Mouse (Mus musculus) C2C12 (cell line): Measurements from ENCODE around the gene Mettl14. TPM values are rescaled to one million over a fixed set of nuclear protein-coding genes. Genes with fewer than 3 reads are reported as not detected.

Source experiments
- H3K27me3 ChIP-seq: one replicate; pipeline ENCODE4 v1.6.1; 2011; ENCODE audit not compliant: control insufficient read depth, insufficient read depth, insufficient read length
- H3K36me3 ChIP-seq: one replicate; pipeline ENCODE4 v1.6.1; 2011; ENCODE audit not compliant: control insufficient read depth, insufficient read depth
- H3K4me3 ChIP-seq: one replicate; pipeline ENCODE4 v1.5.1; 2011; ENCODE audit warnings: mild to moderate bottlenecking, control low read depth; ENCODE audit not compliant: poor library complexity, insufficient read depth, severe bottlenecking
- H3K79me2 ChIP-seq: one replicate; pipeline ENCODE4 v1.6.1; 2011; ENCODE audit not compliant: control insufficient read depth, insufficient read depth
- H3K79me3 ChIP-seq: one replicate; pipeline ENCODE4 v1.6.1; 2011; ENCODE audit warnings: low read depth, control low read depth
- H3ac ChIP-seq: one replicate; pipeline ENCODE3; 2011; ENCODE audit warnings: low read depth; ENCODE audit not compliant: control insufficient read depth, insufficient read length
- CEBPB ChIP-seq: IDR thresholded peaks from one replicate; pipeline ENCODE4 v1.6.1; 2011; ENCODE audit warnings: low read depth, mild to moderate bottlenecking, control low read depth, moderate library complexity
- CTCF ChIP-seq: IDR thresholded peaks from one replicate; pipeline ENCODE4 v1.5.1; 2011; ENCODE audit not compliant: control insufficient read depth, insufficient read depth, insufficient read length
- FOSL1 ChIP-seq: IDR thresholded peaks from one replicate; pipeline ENCODE4 v1.8.0; 2011; ENCODE audit warnings: mild to moderate bottlenecking, low read length; ENCODE audit not compliant: poor library complexity, insufficient read depth, severe bottlenecking
- MAX ChIP-seq: IDR thresholded peaks from one replicate; pipeline ENCODE4 v1.6.1; 2011; ENCODE audit warnings: mild to moderate bottlenecking, control low read depth
- MYOD1 ChIP-seq: IDR thresholded peaks from one replicate; pipeline ENCODE4 v1.6.1; 2011; ENCODE audit warnings: low read depth; ENCODE audit not compliant: control insufficient read depth, insufficient read length
- MYOG ChIP-seq: IDR thresholded peaks from one replicate; pipeline ENCODE4 v1.6.1; 2011; ENCODE audit not compliant: control insufficient read depth, insufficient read length; ENCODE audit errors: extremely low read depth
- USF1 ChIP-seq: IDR thresholded peaks from one replicate; pipeline ENCODE4 v1.6.1; 2011; ENCODE audit warnings: low read depth, mild to moderate bottlenecking, control low read depth, moderate library complexity
- polyA plus RNA-seq: library from polyadenylated mRNA; unstranded; fragments of >200 nt; fragmentation: generic; extraction: Trizol; gene quantifications from one replicate; pipeline ENCODE4 v1.2.1, GENCODE M21; 2012; ENCODE audit warnings: missing spikeins

The Mettl14 gene
- polyA plus RNA-seq, 1 experiment, result 5.6 TPM

DNA sequence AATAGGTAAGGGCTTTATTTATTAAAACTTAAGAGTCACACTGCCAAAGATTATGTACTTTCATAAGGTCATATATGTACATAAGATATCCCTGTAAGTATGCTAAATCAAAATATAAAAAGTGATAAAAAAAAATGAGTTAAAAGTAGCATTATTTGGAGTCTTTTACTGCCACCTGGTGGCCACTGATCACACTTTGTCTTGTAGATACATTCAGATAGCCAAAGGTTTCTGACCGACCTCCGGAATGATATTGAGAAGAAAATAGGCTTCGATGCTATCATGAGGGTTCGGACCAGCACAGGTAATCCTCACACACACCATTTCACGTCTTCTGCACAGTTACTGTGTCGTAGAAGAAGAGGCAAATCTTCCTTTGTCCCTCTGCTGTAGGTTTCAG lies 32.7 kb downstream of the Mettl14 start:
- Histone ChIP-seq H3K27me3 (no peaks in the 10 kb centered on the region), H3ac (no peak overlapping the region), H3K79me2 (no peaks in the 10 kb centered on the region), H3K79me3 (no peaks in the 10 kb centered on the region), H3K4me3 (no peak overlapping the region), H3K36me3 (peaks cover 85% of the 10 kb centered on the region)
- TF ChIP-seq MYOD1, result no peak
- no peak for TF ChIP-seq CEBPB
- no peak for TF ChIP-seq CTCF
- TF ChIP-seq MAX, result no peak
- TF ChIP-seq MYOG, result no peak

DNA sequence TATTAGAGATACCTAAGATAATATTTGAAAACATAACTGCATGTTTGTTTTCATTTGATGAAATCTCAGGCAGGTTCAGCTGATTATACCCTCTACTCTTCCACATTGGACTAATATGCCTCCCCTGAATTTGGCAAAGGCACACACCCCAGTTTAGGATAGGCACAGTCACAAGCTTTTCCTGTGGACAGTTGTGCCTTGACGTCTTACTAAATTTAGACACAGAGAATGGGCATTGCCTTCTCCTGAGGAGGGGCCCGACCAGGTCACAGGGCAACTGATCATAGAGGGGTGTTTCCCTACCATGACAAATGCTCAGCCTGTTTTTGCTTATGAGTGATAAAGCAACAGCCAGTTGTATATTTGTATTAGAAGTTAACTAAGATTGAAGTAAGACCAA lies 34.4 kb downstream of the Mettl14 start:
- H3ac ChIP-seq, result no peak overlapping the region
- H3K27me3 ChIP-seq, result no peaks in the 10 kb centered on the region
- H3K79me3 ChIP-seq, result no peaks in the 10 kb centered on the region
- H3K79me2 ChIP-seq, result no peaks in the 10 kb centered on the region
- no peak for TF ChIP-seq USF1
- no peak for TF ChIP-seq CEBPB
- TF ChIP-seq CTCF, result no peak
- TF ChIP-seq MAX, result no peak
- no peak for TF ChIP-seq MYOD1
- TF ChIP-seq MYOG, result no peak
- no peak for TF ChIP-seq FOSL1
- peaks cover 79% of the 10 kb centered on the region for H3K36me3 ChIP-seq
- no peak overlapping the region for H3K4me3 ChIP-seq

DNA sequence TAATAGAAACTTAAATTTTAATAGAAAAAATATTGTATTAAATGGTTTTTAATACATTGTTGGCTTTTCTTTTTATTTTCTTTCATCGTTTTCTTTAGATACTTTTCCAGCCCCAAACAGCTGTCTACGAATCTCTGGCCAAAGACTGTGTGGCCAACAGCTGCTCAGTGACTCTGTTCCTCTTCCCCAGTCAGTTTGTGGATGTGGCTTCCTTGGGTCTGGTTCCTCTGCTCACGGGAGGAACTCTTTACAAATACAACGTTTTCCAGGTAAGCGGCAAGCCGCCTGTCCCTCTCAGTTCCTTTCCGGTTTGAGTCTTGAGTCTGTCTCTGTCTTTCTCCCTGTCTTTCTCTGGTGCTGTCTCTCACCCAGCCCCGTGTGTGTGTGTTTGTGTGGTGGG lies 35.3 kb downstream of the Mettl14 start:
- peaks cover 76% of the 10 kb centered on the region for H3K36me3 ChIP-seq
- no peak overlapping the region for H3K4me3 ChIP-seq
- H3K79me3 ChIP-seq, result no peaks in the 10 kb centered on the region
- H3ac ChIP-seq, result no peak overlapping the region
- H3K79me2 ChIP-seq, result no peaks in the 10 kb centered on the region
- TF ChIP-seq MYOD1, result no peak
- no peak for TF ChIP-seq FOSL1
- no peak for TF ChIP-seq MAX
- no peak for TF ChIP-seq USF1
- no peak for TF ChIP-seq CEBPB
- TF ChIP-seq CTCF, result no peak
- no peak for TF ChIP-seq MYOG
- H3K27me3 ChIP-seq, result no peaks in the 10 kb centered on the region

DNA sequence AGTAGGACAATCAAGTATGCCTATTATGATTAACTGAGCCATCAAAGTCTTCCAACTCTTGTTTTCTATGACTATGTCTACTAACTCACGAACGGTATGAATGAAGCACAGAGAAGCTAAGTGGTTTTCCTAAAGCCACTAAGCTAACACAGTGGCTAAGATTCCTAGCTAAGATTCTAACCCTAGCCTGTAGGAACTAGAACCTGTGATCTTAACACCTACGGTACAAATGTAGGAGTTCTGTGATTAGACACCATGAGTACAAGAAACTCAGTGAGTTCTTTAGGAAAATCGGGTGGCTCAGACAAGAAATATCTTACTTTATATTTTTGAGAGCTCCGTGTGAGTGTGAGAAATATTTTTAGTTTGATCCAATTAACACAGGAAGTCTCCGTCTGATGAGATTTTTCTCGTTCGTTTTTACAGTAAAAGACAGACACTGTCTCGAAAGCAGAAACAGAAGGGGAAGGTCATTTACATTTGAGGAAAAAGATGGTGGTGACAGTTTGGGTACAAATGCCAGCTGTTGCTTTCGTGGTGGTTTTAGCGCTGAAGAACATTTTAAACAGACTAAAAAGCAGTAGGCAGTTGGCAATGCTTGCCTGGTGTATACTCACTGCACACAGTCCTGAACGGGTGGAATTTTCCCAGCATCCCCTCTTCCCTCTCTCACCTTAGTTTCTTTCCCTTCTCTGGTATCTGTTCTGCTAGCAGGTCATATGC lies 37.7 kb downstream of the Mettl14 start:
- TF ChIP-seq CTCF, result no peak
- no peak for TF ChIP-seq MYOG
- TF ChIP-seq MYOD1, result no peak
- no peak for TF ChIP-seq FOSL1
- TF ChIP-seq CEBPB, result no peak
- TF ChIP-seq USF1, result no peak
- no peak for TF ChIP-seq MAX
- Histone ChIP-seq H3K36me3 (peaks cover 76% of the 10 kb centered on the region), H3K79me3 (no peaks in the 10 kb centered on the region), H3ac (no peak overlapping the region), H3K79me2 (no peaks in the 10 kb centered on the region), H3K4me3 (no peak overlapping the region), H3K27me3 (no peaks in the 10 kb centered on the region)

DNA sequence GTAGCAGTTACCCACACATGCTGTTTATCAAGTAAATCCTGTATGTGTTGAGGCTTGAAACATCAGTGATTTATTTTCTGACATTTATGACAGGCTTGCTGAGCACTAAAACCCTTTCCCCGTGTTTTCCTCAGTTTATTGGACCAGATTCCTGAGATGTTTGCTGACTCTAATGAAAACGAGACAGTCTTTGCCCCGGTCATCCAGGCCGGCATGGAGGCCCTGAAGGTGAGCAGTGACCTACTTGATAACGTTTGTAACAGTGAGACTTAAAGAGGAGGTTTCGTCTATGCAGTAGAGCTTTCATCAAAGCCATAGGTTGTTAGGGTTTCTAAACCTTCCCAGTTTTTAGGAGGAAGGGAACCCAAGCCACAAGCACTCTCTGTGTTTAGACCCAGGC lies 42.2 kb downstream of the Mettl14 start:
- Histone ChIP-seq H3K79me2 (no peaks in the 10 kb centered on the region), H3K79me3 (peaks cover 2% of the 10 kb centered on the region), H3ac (no peak overlapping the region), H3K36me3 (peaks cover 54% of the 10 kb centered on the region), H3K4me3 (no peak overlapping the region), H3K27me3 (no peaks in the 10 kb centered on the region)
- no peak for TF ChIP-seq CTCF
- no peak for TF ChIP-seq CEBPB
- TF ChIP-seq FOSL1, result no peak
- TF ChIP-seq USF1, result no peak
- no peak for TF ChIP-seq MAX
- TF ChIP-seq MYOG, result no peak
- no peak for TF ChIP-seq MYOD1

DNA sequence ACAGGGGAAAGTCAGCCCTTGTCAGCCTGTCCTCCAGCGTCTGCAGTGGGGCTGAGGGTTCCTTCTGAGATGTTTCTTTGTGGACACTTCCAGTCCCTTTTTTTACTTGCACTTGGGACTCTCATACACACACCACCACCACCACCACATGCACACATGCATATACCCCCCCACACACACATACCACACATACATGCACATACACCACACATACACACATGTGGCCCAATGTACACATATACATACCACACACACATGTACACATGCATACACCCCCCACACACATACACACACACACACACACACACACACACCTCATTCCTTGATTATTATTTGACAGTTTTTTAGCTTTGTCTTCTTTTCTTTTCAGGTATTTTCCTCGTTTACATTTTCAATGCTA lies 44.9 kb downstream of the Mettl14 start:
- H3K79me2 ChIP-seq, result peaks cover 12% of the 10 kb centered on the region
- peaks cover 7% of the 10 kb centered on the region for H3K79me3 ChIP-seq
- H3K27me3 ChIP-seq, result no peaks in the 10 kb centered on the region
- TF ChIP-seq CEBPB, result no peak
- no peak for TF ChIP-seq MYOD1
- no peak for TF ChIP-seq FOSL1
- no peak for TF ChIP-seq USF1
- no peak for TF ChIP-seq CTCF
- TF ChIP-seq MYOG, result no peak
- TF ChIP-seq MAX, result no peak
- H3ac ChIP-seq, result no peak overlapping the region
- H3K4me3 ChIP-seq, result no peak overlapping the region
- peaks cover 57% of the 10 kb centered on the region for H3K36me3 ChIP-seq
